Mouse (Mus musculus): ENCODE data around the gene Stxbp5.

DNA sequence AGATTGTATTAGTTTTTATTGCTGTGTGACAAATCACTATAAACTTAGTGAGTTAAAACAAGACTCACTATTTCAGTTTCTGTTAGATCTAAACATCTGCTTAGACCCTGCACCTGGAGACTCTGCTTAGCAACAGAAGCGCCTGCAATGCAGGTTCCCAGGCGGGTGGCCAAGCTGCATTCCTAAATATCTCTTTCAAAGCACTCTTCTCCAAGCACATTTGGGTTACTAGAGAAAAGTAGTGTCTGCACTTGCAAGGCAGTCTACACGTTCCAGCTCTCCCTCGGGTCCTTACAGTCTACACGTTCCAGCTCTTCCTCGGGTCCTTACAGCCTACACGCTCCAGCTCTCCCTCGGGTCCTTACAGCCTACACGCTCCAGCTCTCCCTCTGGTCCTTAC lies 44.1 kb downstream of the Stxbp5 start:
- no peak for TF ChIP-seq SMC3 (IDR thresholded peaks at IDR 0.05; ENCODE audit: low read depth, low read length)
- TF ChIP-seq POLR2A (IDR thresholded peaks at IDR 0.05; ENCODE audit: low read depth, low read length) = no peak
